Mouse (Mus musculus): ENCODE measurements around the gene Pigk.

DNA sequence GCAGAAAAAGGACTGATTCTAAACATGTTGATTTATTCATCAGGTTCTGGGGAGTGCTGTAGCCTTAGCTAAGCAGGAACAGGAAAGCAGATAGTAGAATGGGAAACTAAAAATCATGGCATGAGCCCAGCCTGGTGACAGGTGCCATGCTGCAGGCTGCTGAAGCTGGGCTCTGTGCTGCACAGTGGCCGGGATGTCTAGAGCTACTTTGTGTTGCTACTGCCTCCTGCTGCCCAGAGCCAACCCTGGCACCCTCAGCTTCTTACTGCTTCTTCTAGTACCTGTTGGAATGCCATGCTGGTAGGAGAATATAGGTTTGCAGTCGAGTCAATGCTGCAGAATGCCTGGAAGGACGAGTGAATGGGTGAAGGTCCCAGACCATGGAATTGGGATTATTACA lies 8.9 kb downstream of the Pigk start:
- TF ChIP-seq CTCF (IDR thresholded peaks at IDR 0.05; ENCODE audit: borderline replicate concordance, extremely low read depth, insufficient read depth, insufficient read length) (peak; percentile 32; the same call in 1 of the 2 replicates), POLR2A (IDR thresholded peaks at IDR 0.05; ENCODE audit: borderline replicate concordance, extremely low read depth, insufficient read depth, insufficient read length, poor library complexity, severe bottlenecking) (no peak)

Measured in brain, embryonic 14.5 days (tissue).